Mouse (Mus musculus): ENCODE measurements at regions not wholly inside any gene's neighbourhood (a gene's known extent, or its start where the extent isn't known, plus 50 kb on each side); places are given as distances from the start of the nearest gene placed in this dataset.
A peak's percentile ranks its signal among the peaks of the same experiment; 100 is the strongest.

DNA sequence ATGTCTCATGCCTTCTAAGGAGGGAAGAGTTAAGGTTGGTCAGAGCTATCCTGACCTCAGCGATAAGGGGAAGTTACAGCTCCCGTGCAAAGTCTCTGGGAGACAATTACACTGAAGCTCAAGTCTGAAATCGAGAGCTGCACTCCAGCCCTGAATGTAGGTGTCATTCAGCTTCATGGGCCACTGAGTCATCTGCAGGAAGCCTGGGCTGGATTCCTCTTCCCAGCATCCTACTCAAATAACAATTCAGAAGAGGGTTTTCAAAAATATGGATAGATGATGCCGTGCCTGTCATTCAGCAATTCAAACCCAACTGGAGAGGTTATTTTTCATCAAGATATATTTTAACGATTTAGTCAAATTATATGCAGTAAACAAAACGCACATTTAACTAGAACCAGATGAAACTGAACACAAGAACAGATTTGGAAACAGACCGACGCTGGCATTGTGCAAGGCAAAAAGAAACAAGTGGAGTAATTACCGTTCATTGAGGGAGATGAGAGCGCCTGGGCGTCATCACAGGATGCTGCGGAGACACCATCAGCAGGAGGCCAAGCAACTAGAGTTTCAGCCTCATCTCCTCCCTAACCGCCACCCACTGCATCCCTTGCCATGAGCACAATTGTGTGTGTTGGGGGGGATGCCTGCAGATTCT is 57.8 kb upstream of the Cfap46 start:
- no peak overlapping the region for H3K4me2 ChIP-seq (replicated peaks; ENCODE audit: low read depth, low read length)
- no peaks in the 10 kb centered on the region for H3K36me3 ChIP-seq (ENCODE audit: insufficient read depth, low read length)
- H3K27ac ChIP-seq (ENCODE audit: low read length) = no peak overlapping the region
- no peaks in the 10 kb centered on the region for H3K27me3 ChIP-seq (ENCODE audit: insufficient read depth, low read length)
- WGBS = 46% methylated on average over 13 of the region's 13 CpGs
- no peak overlapping the region for H3K4me3 ChIP-seq (ENCODE audit: low read length)
- no peaks in the 10 kb centered on the region for H3K4me1 ChIP-seq (ENCODE audit: insufficient read depth, low read length)
- ATAC-seq (ENCODE audit: low FRiP score, low TSS enrichment) = no peak
- H3K9ac ChIP-seq (replicated peaks; ENCODE audit: low read length) = no peak overlapping the region
- no peaks in the 10 kb centered on the region for H3K9me3 ChIP-seq (ENCODE audit: low read length)

DNA sequence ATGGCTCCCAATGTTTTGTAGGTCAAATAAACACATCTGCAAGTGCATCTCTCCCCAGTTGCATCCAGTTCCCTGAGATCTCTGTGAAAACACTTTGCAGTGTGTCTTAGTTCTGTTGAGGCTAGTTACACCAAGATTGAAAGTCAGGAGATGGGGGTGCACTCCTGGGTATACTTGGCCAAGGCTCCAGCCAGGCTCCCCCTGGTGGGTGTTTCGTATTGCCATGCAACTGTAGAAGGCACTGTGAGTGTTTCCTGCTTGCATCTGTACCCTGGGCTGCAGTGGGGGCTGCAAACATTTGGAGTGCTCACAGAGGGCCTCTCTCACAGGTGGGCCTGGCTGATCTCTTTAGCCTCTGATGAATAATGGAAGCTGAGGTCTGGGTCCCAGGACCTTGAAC is 63.2 kb upstream of the Cfap46 start:
- WGBS = 38% methylated on average over 1 of the region's 1 CpGs
- no peaks in the 10 kb centered on the region for H3K4me1 ChIP-seq (ENCODE audit: insufficient read depth, low read length)
- no peak for ATAC-seq (ENCODE audit: low FRiP score, low TSS enrichment)
- H3K27me3 ChIP-seq (ENCODE audit: insufficient read depth, low read length) = no peaks in the 10 kb centered on the region
- H3K9ac ChIP-seq (replicated peaks; ENCODE audit: low read length) = no peak overlapping the region
- no peaks in the 10 kb centered on the region for H3K36me3 ChIP-seq (ENCODE audit: insufficient read depth, low read length)
- H3K9me3 ChIP-seq (ENCODE audit: low read length) = no peaks in the 10 kb centered on the region
- no peak overlapping the region for H3K27ac ChIP-seq (ENCODE audit: low read length)
- H3K4me3 ChIP-seq (ENCODE audit: low read length) = no peak overlapping the region
- H3K4me2 ChIP-seq (replicated peaks; ENCODE audit: low read depth, low read length) = no peak overlapping the region

- Histone ChIP-seq H3K4me2 (replicated peaks; ENCODE audit: low read depth, low read length) (no peak overlapping the region), H3K27me3 (ENCODE audit: insufficient read depth, low read length) (no peaks in the 10 kb centered on the region), H3K4me3 (ENCODE audit: low read length) (no peak overlapping the region), H3K9ac (replicated peaks; ENCODE audit: low read length) (no peak overlapping the region), H3K4me1 (ENCODE audit: insufficient read depth, low read length) (no peaks in the 10 kb centered on the region), H3K27ac (ENCODE audit: low read length) (no peak overlapping the region), H3K9me3 (ENCODE audit: low read length) (no peaks in the 10 kb centered on the region), H3K36me3 (ENCODE audit: insufficient read depth, low read length) (no peaks in the 10 kb centered on the region)
- WGBS = 51% methylated on average over 11 of the region's 11 CpGs
- ATAC-seq (ENCODE audit: low FRiP score, low TSS enrichment) = no peak
Observed at GRCm38 (mm10) chr7:139747290-139748067, 63.9 kb upstream of the Cfap46 start.

- H3K4me3 ChIP-seq (ENCODE audit: low read length) = no peak overlapping the region
- no peak overlapping the region for H3K9ac ChIP-seq (replicated peaks; ENCODE audit: low read length)
- no peak overlapping the region for H3K27ac ChIP-seq (ENCODE audit: low read length)
- no peak for ATAC-seq (ENCODE audit: low FRiP score, low TSS enrichment)
- no peaks in the 10 kb centered on the region for H3K36me3 ChIP-seq (ENCODE audit: insufficient read depth, low read length)
- 91% methylated on average over 8 of the region's 8 CpGs for WGBS
- no peak overlapping the region for H3K4me2 ChIP-seq (replicated peaks; ENCODE audit: low read depth, low read length)
- H3K4me1 ChIP-seq (ENCODE audit: insufficient read depth, low read length) = no peaks in the 10 kb centered on the region
- H3K27me3 ChIP-seq (ENCODE audit: insufficient read depth, low read length) = no peaks in the 10 kb centered on the region
- no peaks in the 10 kb centered on the region for H3K9me3 ChIP-seq (ENCODE audit: low read length)
Observed at GRCm38 (mm10) chr7:139755004-139755403, 71.4 kb upstream of the Cfap46 start.

DNA sequence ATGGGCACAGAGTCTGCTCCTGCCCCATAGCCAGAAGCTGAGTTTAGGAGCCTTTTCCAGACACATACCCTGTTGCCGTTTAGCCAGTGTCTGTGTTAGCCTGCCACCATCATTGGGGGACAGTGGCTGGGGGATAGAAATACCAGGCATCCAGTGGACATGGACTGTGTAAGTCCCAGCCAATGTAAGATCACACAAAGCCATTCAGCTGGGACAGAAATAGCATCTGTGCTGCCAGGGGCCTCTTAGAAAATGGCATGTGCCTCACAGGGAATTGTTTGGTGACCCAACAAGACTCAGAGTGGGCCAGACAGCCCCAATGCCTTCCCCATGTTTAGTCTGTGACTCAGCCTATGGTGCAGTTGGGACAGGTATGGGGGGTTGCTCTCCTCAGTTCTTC is 71.5 kb upstream of the Adgra1 start:
- H3K27me3 ChIP-seq (ENCODE audit: insufficient read depth, low read length) = no peaks in the 10 kb centered on the region
- H3K4me2 ChIP-seq (replicated peaks; ENCODE audit: low read depth, low read length) = no peak overlapping the region
- WGBS = 82% methylated on average over 1 of the region's 1 CpGs
- H3K9me3 ChIP-seq (ENCODE audit: low read length) = no peaks in the 10 kb centered on the region
- no peak for ATAC-seq (ENCODE audit: low FRiP score, low TSS enrichment)
- no peak overlapping the region for H3K27ac ChIP-seq (ENCODE audit: low read length)
- no peaks in the 10 kb centered on the region for H3K4me1 ChIP-seq (ENCODE audit: insufficient read depth, low read length)
- H3K9ac ChIP-seq (replicated peaks; ENCODE audit: low read length) = no peak overlapping the region
- no peak overlapping the region for H3K4me3 ChIP-seq (ENCODE audit: low read length)
- no peaks in the 10 kb centered on the region for H3K36me3 ChIP-seq (ENCODE audit: insufficient read depth, low read length)

DNA sequence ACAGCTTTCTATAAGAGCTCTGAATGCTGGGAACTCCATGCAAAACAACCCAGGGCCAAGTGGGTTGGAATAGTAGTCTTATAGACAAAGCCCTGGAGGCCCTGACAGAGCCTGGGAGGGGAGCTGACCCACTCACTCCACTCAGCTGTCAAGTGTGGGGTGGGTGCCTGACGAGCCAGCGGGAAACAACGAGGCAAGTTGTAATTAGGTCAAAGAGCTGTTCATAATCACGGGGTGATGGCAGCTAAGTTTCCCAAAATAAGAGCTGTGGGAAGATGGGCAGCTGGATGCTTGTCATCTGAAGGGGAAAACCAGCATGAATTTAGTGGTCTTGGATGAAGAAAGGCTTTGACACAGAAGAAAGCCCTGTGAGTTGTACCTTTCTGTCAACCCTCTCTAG is 70.7 kb upstream of the Adgra1 start:
- WGBS = 52% methylated on average over 4 of the region's 4 CpGs
- H3K36me3 ChIP-seq (ENCODE audit: insufficient read depth, low read length) = no peaks in the 10 kb centered on the region
- no peaks in the 10 kb centered on the region for H3K27me3 ChIP-seq (ENCODE audit: insufficient read depth, low read length)
- H3K4me1 ChIP-seq (ENCODE audit: insufficient read depth, low read length) = no peaks in the 10 kb centered on the region
- H3K9me3 ChIP-seq (ENCODE audit: low read length) = no peaks in the 10 kb centered on the region
- H3K27ac ChIP-seq (ENCODE audit: low read length) = no peak overlapping the region
- no peak overlapping the region for H3K4me2 ChIP-seq (replicated peaks; ENCODE audit: low read depth, low read length)
- ATAC-seq (ENCODE audit: low FRiP score, low TSS enrichment) = no peak
- H3K4me3 ChIP-seq (ENCODE audit: low read length) = no peak overlapping the region
- no peak overlapping the region for H3K9ac ChIP-seq (replicated peaks; ENCODE audit: low read length)

GRCm38 (mm10) chr7:139766296-139766695 is 67.7 kb upstream of the Adgra1 start:
- no peak overlapping the region for H3K4me3 ChIP-seq (ENCODE audit: low read length)
- no peaks in the 10 kb centered on the region for H3K36me3 ChIP-seq (ENCODE audit: insufficient read depth, low read length)
- no peaks in the 10 kb centered on the region for H3K9me3 ChIP-seq (ENCODE audit: low read length)
- no peak for ATAC-seq (ENCODE audit: low FRiP score, low TSS enrichment)
- no peaks in the 10 kb centered on the region for H3K4me1 ChIP-seq (ENCODE audit: insufficient read depth, low read length)
- no peak overlapping the region for H3K4me2 ChIP-seq (replicated peaks; ENCODE audit: low read depth, low read length)
- H3K9ac ChIP-seq (replicated peaks; ENCODE audit: low read length) = no peak overlapping the region
- 35% methylated on average over 3 of the region's 3 CpGs for WGBS
- no peaks in the 10 kb centered on the region for H3K27me3 ChIP-seq (ENCODE audit: insufficient read depth, low read length)
- H3K27ac ChIP-seq (ENCODE audit: low read length) = no peak overlapping the region

DNA sequence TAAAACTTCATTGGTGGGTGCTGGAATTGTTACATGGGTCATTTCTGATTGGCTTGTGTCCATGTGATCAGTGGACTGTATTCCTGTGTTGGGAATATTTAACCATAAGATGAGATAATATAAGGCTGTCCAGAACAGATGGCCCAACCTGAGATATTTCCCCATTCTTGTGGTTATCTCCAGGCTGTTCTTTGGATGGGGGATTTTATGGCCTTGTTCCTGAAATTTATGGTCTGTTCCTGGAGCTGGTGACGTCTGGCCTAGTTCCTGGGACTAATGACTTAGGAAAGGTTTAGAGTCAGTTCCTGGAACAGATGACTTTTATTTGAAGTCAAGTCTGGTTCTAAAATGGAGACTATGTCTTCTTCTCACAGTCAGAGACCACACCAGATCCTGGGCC is 64.8 kb upstream of the Adgra1 start:
- Histone ChIP-seq H3K36me3 (ENCODE audit: insufficient read depth, low read length) (no peaks in the 10 kb centered on the region), H3K4me3 (ENCODE audit: low read length) (no peak overlapping the region), H3K27me3 (ENCODE audit: insufficient read depth, low read length) (no peaks in the 10 kb centered on the region), H3K9me3 (ENCODE audit: low read length) (no peaks in the 10 kb centered on the region), H3K9ac (replicated peaks; ENCODE audit: low read length) (no peak overlapping the region), H3K4me1 (ENCODE audit: insufficient read depth, low read length) (no peaks in the 10 kb centered on the region), H3K27ac (ENCODE audit: low read length) (no peak overlapping the region), H3K4me2 (replicated peaks; ENCODE audit: low read depth, low read length) (no peak overlapping the region)
- WGBS = 3% methylated on average over 1 of the region's 1 CpGs
- peak; percentile 35; the same call in 1 of the 2 replicates for ATAC-seq (ENCODE audit: low FRiP score, low TSS enrichment)

DNA sequence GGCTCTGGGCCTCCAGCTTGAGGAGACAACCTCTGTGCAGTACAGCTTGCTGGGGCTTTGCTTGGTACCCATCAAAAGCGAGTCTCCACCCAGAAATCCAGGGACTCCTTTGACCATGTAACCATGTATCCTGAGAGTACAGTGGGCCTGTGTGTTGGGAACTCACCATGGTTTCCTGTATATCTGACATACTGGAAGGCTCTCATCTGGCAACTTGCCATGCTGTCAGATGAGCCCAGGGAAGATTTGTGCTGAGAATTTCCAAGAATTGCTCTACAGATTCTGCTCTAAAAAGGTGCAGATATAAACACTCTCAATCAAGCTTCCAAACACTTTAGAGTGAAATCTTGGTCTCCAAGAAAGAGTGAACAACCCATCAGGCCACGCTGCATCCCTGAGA is 56.7 kb upstream of the Adgra1 start:
- no peaks in the 10 kb centered on the region for H3K9me3 ChIP-seq (ENCODE audit: low read length)
- no peaks in the 10 kb centered on the region for H3K36me3 ChIP-seq (ENCODE audit: insufficient read depth, low read length)
- no peak overlapping the region for H3K27ac ChIP-seq (ENCODE audit: low read length)
- no peak overlapping the region for H3K9ac ChIP-seq (replicated peaks; ENCODE audit: low read length)
- 84% methylated on average over 2 of the region's 2 CpGs for WGBS
- H3K4me2 ChIP-seq (replicated peaks; ENCODE audit: low read depth, low read length) = no peak overlapping the region
- no peaks in the 10 kb centered on the region for H3K27me3 ChIP-seq (ENCODE audit: insufficient read depth, low read length)
- no peaks in the 10 kb centered on the region for H3K4me1 ChIP-seq (ENCODE audit: insufficient read depth, low read length)
- ATAC-seq (ENCODE audit: low FRiP score, low TSS enrichment) = no peak
- H3K4me3 ChIP-seq (ENCODE audit: low read length) = no peak overlapping the region

- Histone ChIP-seq H3K27me3 (ENCODE audit: insufficient read depth, low read length) (no peaks in the 10 kb centered on the region), H3K9ac (replicated peaks; ENCODE audit: low read length) (no peak overlapping the region), H3K4me2 (replicated peaks; ENCODE audit: low read depth, low read length) (no peak overlapping the region), H3K36me3 (ENCODE audit: insufficient read depth, low read length) (no peaks in the 10 kb centered on the region), H3K9me3 (ENCODE audit: low read length) (no peaks in the 10 kb centered on the region), H3K4me3 (ENCODE audit: low read length) (no peak overlapping the region), H3K4me1 (ENCODE audit: insufficient read depth, low read length) (no peaks in the 10 kb centered on the region), H3K27ac (ENCODE audit: low read length) (no peak overlapping the region)
- WGBS = 78% methylated on average over 3 of the region's 3 CpGs
- ATAC-seq (ENCODE audit: low FRiP score, low TSS enrichment) = no peak
Observed at GRCm38 (mm10) chr7:139779876-139780275, 54.1 kb upstream of the Adgra1 start.
